ENCODE assay signal across 19 mouse cellular contexts in genomic region chr11:120706120-120706519, GRCm38 (mm10). TPM values are rescaled to one million over a fixed set of nuclear protein-coding genes. Genes with fewer than 3 reads are reported as not detected.
DNase-seq lines count a peak whose midpoint lies in the region; ATAC-seq and TF ChIP-seq lines count a peak whose summit lies in the region.
"Had no signal": no experiment of that assay in that cellular context is flagged by ENCODE, and none has a peak within 500 bp of the region (broad histone marks: within the 10 kb centered on the region; RNA-seq: fewer than 3 reads in every experiment).

No protein-coding gene starts in this region.

- H3K27ac ChIP-seq in kidney, embryonic 15.5 days: peak overlapping the region; percentile 76
- no peak overlapping the region for H3K27ac ChIP-seq in neural tube, embryonic 13.5 days (replicated peaks)
- H3K27ac ChIP-seq in neural tube, embryonic 15.5 days (replicated peaks): no peak overlapping the region
- H3K27ac ChIP-seq in limb, embryonic 10.5 days: peak overlapping the region; percentile 89
- H3K27ac ChIP-seq in stomach, postnatal 0 days (replicated peaks): no peak overlapping the region
- H3K27ac ChIP-seq: gastrocnemius, adult 2 months; liver, embryonic 13.5 days had no signal

- ATAC-seq in kidney, embryonic 15.5 days (replicated peaks; ENCODE audit: low FRiP score): no peak
- no peak for ATAC-seq in neural tube, embryonic 13.5 days (ENCODE audit: low read depth)
- ATAC-seq in neural tube, embryonic 15.5 days (ENCODE audit: low FRiP score): no peak
- ATAC-seq in stomach, postnatal 0 days (ENCODE audit: low FRiP score, low TSS enrichment): peak; percentile 56; the same call in 1 of the 2 replicates
- ATAC-seq: forebrain, postnatal 0 days had no signal

- no peak for DNase-seq in kidney, postnatal 14 days
- DNase-seq in limb, embryonic 10.5 days (ENCODE audit: low spot score): no peak
- peak; percentile 58 for DNase-seq in stomach, postnatal 0 days (ENCODE audit: low spot score)
- DNase-seq in testis, postnatal 10 days (ENCODE audit: low spot score): no peak
- DNase-seq in gastrocnemius, postnatal 10 days: no peak
- DNase-seq: cerebellum, adult 9-11 months; embryo, embryonic 11 days; forebrain, postnatal 0 days; gastrocnemius, adult 2 months; heart, adult 18-20 months; kidney, adult 8-10 months; layer of hippocampus, postnatal 36 days; liver, embryonic 13.5 days; lung, postnatal 36 days had no signal

- H3K9ac ChIP-seq in kidney, embryonic 15.5 days: no peak overlapping the region
- H3K9ac ChIP-seq in neural tube, embryonic 13.5 days: 0 out of 2 replicates have a peak overlapping the region, but pooled peaks have one; percentile 8
- H3K9ac ChIP-seq in neural tube, embryonic 15.5 days (replicated peaks): no peak overlapping the region
- no peak overlapping the region for H3K9ac ChIP-seq in stomach, postnatal 0 days (ENCODE audit: low read length)
- H3K9ac ChIP-seq: forebrain, postnatal 0 days; liver, embryonic 13.5 days had no signal

- TF ChIP-seq CTCF in stomach, postnatal 0 days (IDR thresholded peaks at IDR 0.05; ENCODE audit: low read depth): no peak

- WGBS in kidney, embryonic 15.5 days: 56% methylated on average over 5 of the region's 5 CpGs
- 59% methylated on average over 5 of the region's 5 CpGs for WGBS in neural tube, embryonic 13.5 days
- whole genome bisulfite sequencing in neural tube, embryonic 15.5 days: 59% methylated on average over 5 of the region's 5 CpGs
- 63% methylated on average over 5 of the region's 5 CpGs for whole genome bisulfite sequencing in limb, embryonic 10.5 days
- 54% methylated on average over 5 of the region's 5 CpGs for WGBS in stomach, postnatal 0 days

- H3K27me3 ChIP-seq in kidney, embryonic 15.5 days: no peaks in the 10 kb centered on the region
- H3K27me3 ChIP-seq in neural tube, embryonic 13.5 days: no peaks in the 10 kb centered on the region
- H3K27me3 ChIP-seq in neural tube, embryonic 15.5 days (replicated peaks): no peaks in the 10 kb centered on the region
- H3K27me3 ChIP-seq in limb, embryonic 10.5 days (ENCODE audit: low read depth, poor library complexity, severe bottlenecking): no peaks in the 10 kb centered on the region
- no peaks in the 10 kb centered on the region for H3K27me3 ChIP-seq in stomach, postnatal 0 days (ENCODE audit: control insufficient read depth, insufficient read depth, low read length)
- H3K27me3 ChIP-seq: liver, embryonic 13.5 days; midbrain, embryonic 12.5 days had no signal

- peaks cover 72% of the 10 kb centered on the region for H3K4me1 ChIP-seq in kidney, embryonic 15.5 days
- peaks cover 42% of the 10 kb centered on the region for H3K4me1 ChIP-seq in neural tube, embryonic 13.5 days (replicated peaks)
- peaks cover 16% of the 10 kb centered on the region for H3K4me1 ChIP-seq in neural tube, embryonic 15.5 days
- peaks cover 81% of the 10 kb centered on the region for H3K4me1 ChIP-seq in limb, embryonic 10.5 days
- 0 out of 2 replicates have a peak, but pooled peaks cover 3% of the 10 kb centered on the region for H3K4me1 ChIP-seq in stomach, postnatal 0 days (replicated peaks; ENCODE audit: control insufficient read depth, insufficient read depth)

- H3K9me3 ChIP-seq in kidney, embryonic 15.5 days (replicated peaks): no peaks in the 10 kb centered on the region
- no peaks in the 10 kb centered on the region for H3K9me3 ChIP-seq in neural tube, embryonic 13.5 days
- H3K9me3 ChIP-seq in neural tube, embryonic 15.5 days (replicated peaks): no peaks in the 10 kb centered on the region
- H3K9me3 ChIP-seq in limb, embryonic 10.5 days (replicated peaks): no peaks in the 10 kb centered on the region
- no peaks in the 10 kb centered on the region for H3K9me3 ChIP-seq in stomach, postnatal 0 days (ENCODE audit: control insufficient read depth, low read length)
- H3K9me3 ChIP-seq: G1E; liver, embryonic 13.5 days; midbrain, embryonic 12.5 days had no signal

- peaks cover 49% of the 10 kb centered on the region for H3K36me3 ChIP-seq in kidney, embryonic 15.5 days
- peaks cover 51% of the 10 kb centered on the region for H3K36me3 ChIP-seq in neural tube, embryonic 13.5 days
- H3K36me3 ChIP-seq in neural tube, embryonic 15.5 days: peaks cover 33% of the 10 kb centered on the region
- H3K36me3 ChIP-seq in limb, embryonic 10.5 days: peaks cover 60% of the 10 kb centered on the region
- peaks cover 10% of the 10 kb centered on the region for H3K36me3 ChIP-seq in stomach, postnatal 0 days (ENCODE audit: control insufficient read depth, insufficient read depth, low read length)

- no peak overlapping the region for H3K4me2 ChIP-seq in kidney, embryonic 15.5 days
- H3K4me2 ChIP-seq in neural tube, embryonic 13.5 days: no peak overlapping the region
- no peak overlapping the region for H3K4me2 ChIP-seq in neural tube, embryonic 15.5 days
- H3K4me2 ChIP-seq in stomach, postnatal 0 days (replicated peaks; ENCODE audit: low read depth): no peak overlapping the region
- H3K4me2 ChIP-seq: liver, embryonic 13.5 days; midbrain, embryonic 12.5 days had no signal

- no peak overlapping the region for H3K4me3 ChIP-seq in kidney, embryonic 15.5 days (replicated peaks)
- H3K4me3 ChIP-seq in neural tube, embryonic 13.5 days: no peak overlapping the region
- H3K4me3 ChIP-seq in neural tube, embryonic 15.5 days (replicated peaks): no peak overlapping the region
- H3K4me3 ChIP-seq in limb, embryonic 10.5 days: 0 out of 2 replicates have a peak overlapping the region, but pooled peaks have one; percentile 34
- H3K4me3 ChIP-seq in stomach, postnatal 0 days (ENCODE audit: low read depth, low read length): no peak overlapping the region
- H3K4me3 ChIP-seq: gastrocnemius, adult 2 months; liver, embryonic 13.5 days; midbrain, embryonic 12.5 days had no signal

- no peak for TF ChIP-seq EP300 in stomach, postnatal 0 days (optimal IDR thresholded peaks at IDR 0.05)

RNA-seq across cellular contexts. Expression of gene Cenpx, which starts 7.4 kb away (rescaled TPM):
- polyA plus RNA-seq in kidney, embryonic 15.5 days (2015; fragmentation: Nextera tagmentation; extraction: Ambion mirVana): 164 and 176 TPM in 2 replicates
- 91.2 and 101 TPM in 2 replicates for polyA plus RNA-seq in neural tube, embryonic 13.5 days (2015; fragmentation: Nextera tagmentation; extraction: Ambion mirVana)
- polyA plus RNA-seq in neural tube, embryonic 15.5 days (2015; fragmentation: Nextera tagmentation; extraction: Ambion mirVana): 108 and 115 TPM in 2 replicates
- polyA plus RNA-seq in limb, embryonic 10.5 days (2016; fragmentation: Nextera tagmentation; extraction: Ambion mirVana): 122 and 123 TPM in 2 replicates
- 123 and 127 TPM in 2 replicates for polyA plus RNA-seq in stomach, postnatal 0 days (2015; fragmentation: Nextera tagmentation; extraction: Ambion mirVana)
- 10 to 100 TPM; 34.9 to 35.6 TPM for total RNA-seq in gastrocnemius, postnatal 10 days (2021)

RNA-seq across cellular contexts. Expression of gene Lrrc45, which starts 7.6 kb away (rescaled TPM):
- polyA plus RNA-seq in kidney, embryonic 15.5 days (2015; fragmentation: Nextera tagmentation; extraction: Ambion mirVana): 52.9 and 66.0 TPM in 2 replicates
- polyA plus RNA-seq in neural tube, embryonic 13.5 days (2015; fragmentation: Nextera tagmentation; extraction: Ambion mirVana): 64.4 and 66.0 TPM in 2 replicates
- 76.8 and 81.3 TPM in 2 replicates for polyA plus RNA-seq in neural tube, embryonic 15.5 days (2015; fragmentation: Nextera tagmentation; extraction: Ambion mirVana)
- polyA plus RNA-seq in limb, embryonic 10.5 days (2016; fragmentation: Nextera tagmentation; extraction: Ambion mirVana): 52.8 and 60.8 TPM in 2 replicates
- 18.7 and 20.4 TPM in 2 replicates for polyA plus RNA-seq in stomach, postnatal 0 days (2015; fragmentation: Nextera tagmentation; extraction: Ambion mirVana)
- total RNA-seq in gastrocnemius, postnatal 10 days (2021): 10 to 100 TPM in 1 of 2 experiments, 1 to 10 TPM in 1; 7.7 to 10.1 TPM

RNA-seq across cellular contexts. Expression of gene Rac3, which starts 15.2 kb away (rescaled TPM):
- 27.6 and 31.0 TPM in 2 replicates for polyA plus RNA-seq in kidney, embryonic 15.5 days (2015; fragmentation: Nextera tagmentation; extraction: Ambion mirVana)
- polyA plus RNA-seq in neural tube, embryonic 13.5 days (2015; fragmentation: Nextera tagmentation; extraction: Ambion mirVana): 235 and 267 TPM in 2 replicates
- polyA plus RNA-seq in neural tube, embryonic 15.5 days (2015; fragmentation: Nextera tagmentation; extraction: Ambion mirVana): 459 and 611 TPM in 2 replicates
- 25.4 and 28.8 TPM in 2 replicates for polyA plus RNA-seq in limb, embryonic 10.5 days (2016; fragmentation: Nextera tagmentation; extraction: Ambion mirVana)
- polyA plus RNA-seq in stomach, postnatal 0 days (2015; fragmentation: Nextera tagmentation; extraction: Ambion mirVana): 21.9 and 22.1 TPM in 2 replicates
- total RNA-seq in gastrocnemius, postnatal 10 days (2021): 1 to 10 TPM; 1.8 to 2.7 TPM

RNA-seq across cellular contexts. Expression of gene Dcxr, which starts 21.0 kb away (rescaled TPM):
- 31.9 and 32.1 TPM in 2 replicates for polyA plus RNA-seq in kidney, embryonic 15.5 days (2015; fragmentation: Nextera tagmentation; extraction: Ambion mirVana)
- polyA plus RNA-seq in neural tube, embryonic 13.5 days (2015; fragmentation: Nextera tagmentation; extraction: Ambion mirVana): 10.6 and 13.0 TPM in 2 replicates
- polyA plus RNA-seq in neural tube, embryonic 15.5 days (2015; fragmentation: Nextera tagmentation; extraction: Ambion mirVana): 9.4 and 18.9 TPM in 2 replicates
- polyA plus RNA-seq in limb, embryonic 10.5 days (2016; fragmentation: Nextera tagmentation; extraction: Ambion mirVana): 14.0 and 15.9 TPM in 2 replicates
- polyA plus RNA-seq in stomach, postnatal 0 days (2015; fragmentation: Nextera tagmentation; extraction: Ambion mirVana): 56.3 and 58.4 TPM in 2 replicates
- 1 to 10 TPM; 3.4 to 3.7 TPM for total RNA-seq in gastrocnemius, postnatal 10 days (2021)

RNA-seq across cellular contexts. Expression of gene Cbr2, which starts 25.8 kb away (rescaled TPM):
- polyA plus RNA-seq in kidney, embryonic 15.5 days (2015; fragmentation: Nextera tagmentation; extraction: Ambion mirVana): 2.4 and 3.4 TPM in 2 replicates
- 0.99 and 1.2 TPM in 2 replicates for polyA plus RNA-seq in neural tube, embryonic 13.5 days (2015; fragmentation: Nextera tagmentation; extraction: Ambion mirVana)
- 0.87 and 10.7 TPM in 2 replicates for polyA plus RNA-seq in neural tube, embryonic 15.5 days (2015; fragmentation: Nextera tagmentation; extraction: Ambion mirVana)
- polyA plus RNA-seq in limb, embryonic 10.5 days (2016; fragmentation: Nextera tagmentation; extraction: Ambion mirVana): 15.2 and 16.3 TPM in 2 replicates
- polyA plus RNA-seq in stomach, postnatal 0 days (2015; fragmentation: Nextera tagmentation; extraction: Ambion mirVana): 129 and 160 TPM in 2 replicates
- total RNA-seq in gastrocnemius, postnatal 10 days (2021): 10 to 100 TPM in 1 of 2 experiments, 1 to 10 TPM in 1; 9.9 to 10.8 TPM
- total RNA-seq: G1E had no signal
- polyA plus RNA-seq: G1E had no signal

Comparison
In these comparisons a context has a peak if more than half of its experiments do, and no peak if none do; other contexts are left out.
1. H3K27ac ChIP-seq: peak in kidney, embryonic 15.5 days (single experiment) and limb, embryonic 10.5 days (single experiment); none in neural tube, embryonic 13.5 days (single experiment), neural tube, embryonic 15.5 days (single experiment) and stomach, postnatal 0 days (single experiment).